Mouse (Mus musculus) hindbrain, embryonic 14.5 days (tissue): ENCODE results near the gene Bcl2a1c. TPM values are rescaled to one million over a fixed set of nuclear protein-coding genes. Genes with fewer than 3 reads are reported as not detected.
"Not testable (repeated sequence)": the region's sequence is repeated elsewhere in the genome, so short reads cannot be mapped to it uniquely, and the experiment has no call there.

Experiments used
- ATAC-seq: fragments of 200-750 bp; cut with Nextera tagmentation; 2 replicates; pipeline ENCODE4 v1.8.0; 2017; ENCODE audit warnings: moderate number of reproducible peaks, mild to moderate bottlenecking, moderate TSS enrichment, moderate library complexity; ENCODE audit not compliant: low FRiP score
- DNase-seq: peaks from one replicate; pipeline ENCODE4 v3.0.0-alpha.2; 2015; ENCODE audit warnings: low spot score
- H3K27ac ChIP-seq: fragments of 300-500 bp; sonication (generic); 2 replicates; pipeline ENCODE4 v1.5.1; 2014; ENCODE audit warnings: mild to moderate bottlenecking, moderate library complexity
- H3K27me3 ChIP-seq: fragments of 300-500 bp; sonication (generic); 2 replicates; pipeline ENCODE4 v1.6.1; 2014; ENCODE audit warnings: mild to moderate bottlenecking, low read length, mixed read lengths; ENCODE audit not compliant: control insufficient read depth, insufficient read depth
- H3K36me3 ChIP-seq: fragments of 300-500 bp; sonication (generic); replicated peaks from 2 replicates; pipeline ENCODE4 v1.6.1; 2014; ENCODE audit not compliant: control insufficient read depth, insufficient read depth
- H3K4me1 ChIP-seq: fragments of 300-500 bp; sonication (generic); replicated peaks from 2 replicates; pipeline ENCODE4 v1.6.1; 2014; ENCODE audit warnings: antibody characterized with exemption, low read length, mixed read lengths; ENCODE audit not compliant: control insufficient read depth, insufficient read depth
- H3K4me2 ChIP-seq: fragments of 300-500 bp; sonication (generic); replicated peaks from 2 replicates; pipeline ENCODE4 v1.6.1; 2014; ENCODE audit warnings: mild to moderate bottlenecking, moderate library complexity
- H3K4me3 ChIP-seq: fragments of 300-500 bp; sonication (generic); replicated peaks from 2 replicates; pipeline ENCODE4 v1.5.1; 2014; ENCODE audit warnings: mild to moderate bottlenecking, low read length
- H3K9ac ChIP-seq: fragments of 300-500 bp; sonication (generic); 2 replicates; pipeline ENCODE4 v1.6.1; 2014
- H3K9me3 ChIP-seq: fragments of 300-500 bp; sonication (generic); 2 replicates; pipeline ENCODE4 v1.6.1; 2016; ENCODE audit warnings: low read length; ENCODE audit not compliant: control insufficient read depth
- whole genome bisulfite sequencing: fragments of 180-500 bp; shearing (Covaris S2); extraction: QIAGEN DNeasy Blood & Tissue Kit; methylation state at CpG from one replicate; pipeline ENCODE4 v1.1.7; 2014; 5-methylcytosine and 5-hydroxymethylcytosine counted together
- polyA plus RNA-seq: library from polyadenylated mRNA; unstranded; fragments of >200 nt; fragmentation: Nextera tagmentation; extraction: Ambion mirVana; gene quantifications from 2 replicates; pipeline ENCODE4 v1.2.1, GENCODE M21; 2014

The Bcl2a1c gene
- polyA plus RNA-seq, 1 experiment from 2014 or later, result not detected

DNA sequence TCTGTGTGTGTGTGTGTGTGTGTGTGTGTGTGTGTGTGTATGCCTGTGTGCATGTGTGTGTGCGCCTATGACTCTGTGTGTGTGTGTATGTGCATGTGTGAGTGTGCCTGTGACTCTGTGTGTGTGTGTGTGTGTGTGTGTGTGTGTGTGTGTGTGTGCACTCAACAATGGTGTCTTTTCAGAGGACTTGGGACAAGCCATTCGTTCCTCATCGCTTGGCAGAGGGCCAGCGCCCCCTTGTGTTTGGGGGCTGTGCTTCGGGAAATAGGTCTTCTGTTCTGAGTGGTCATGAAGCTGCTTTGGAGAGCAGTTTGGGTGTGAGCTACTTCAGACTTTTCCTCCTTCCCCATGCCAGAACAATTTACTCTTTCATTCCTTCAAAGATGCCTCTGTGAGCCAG is 41.8 kb downstream of the Bcl2a1c start:
- H3K4me3 ChIP-seq, H3K9ac ChIP-seq, H3K27ac ChIP-seq, ATAC-seq, H3K27me3 ChIP-seq, H3K4me1 ChIP-seq, H3K9me3 ChIP-seq, H3K4me2 ChIP-seq, H3K36me3 ChIP-seq, DNase-seq: not testable (repeated sequence)
- WGBS, result 24% methylated on average over 5 of the region's 5 CpGs

GRCm38 (mm10) chr9:114375276-114375962 is 45.5 kb downstream of the Bcl2a1c start:
- no peak for DNase-seq
- WGBS, result 91% methylated on average over 10 of the region's 10 CpGs
- no peak overlapping the region for H3K9ac ChIP-seq
- ATAC-seq, result no peak
- H3K4me3 ChIP-seq, result no peak overlapping the region
- H3K4me2 ChIP-seq, result no peak overlapping the region
- no peaks in the 10 kb centered on the region; the same call in 1 of the 2 replicates for H3K36me3 ChIP-seq
- no peaks in the 10 kb centered on the region for H3K9me3 ChIP-seq
- H3K4me1 ChIP-seq, result no peaks in the 10 kb centered on the region
- H3K27ac ChIP-seq, result no peak overlapping the region
- H3K27me3 ChIP-seq, result no peaks in the 10 kb centered on the region

DNA sequence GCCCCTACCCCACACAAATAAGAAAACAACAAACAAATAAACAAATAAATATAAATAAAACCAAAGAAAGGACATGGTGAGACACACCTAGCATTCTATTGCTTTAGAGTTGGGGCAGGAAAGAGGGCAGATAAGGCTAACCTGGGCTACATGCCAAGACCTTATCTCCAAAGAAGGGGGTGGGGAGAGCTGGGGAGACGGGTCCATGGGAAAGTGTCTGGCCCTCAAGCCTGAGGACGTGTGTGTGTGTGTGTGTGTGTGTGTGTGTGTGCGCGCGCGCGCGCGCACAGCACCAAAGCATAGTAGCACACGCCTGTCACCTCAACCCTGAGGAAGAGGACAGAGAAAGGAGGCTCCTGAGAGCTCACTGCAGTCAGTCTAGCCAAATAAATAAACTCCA is 47.2 kb downstream of the Bcl2a1c start:
- no peak for ATAC-seq
- WGBS, result 93% methylated on average over 10 of the region's 10 CpGs
- H3K4me3 ChIP-seq, result no peak overlapping the region

DNA sequence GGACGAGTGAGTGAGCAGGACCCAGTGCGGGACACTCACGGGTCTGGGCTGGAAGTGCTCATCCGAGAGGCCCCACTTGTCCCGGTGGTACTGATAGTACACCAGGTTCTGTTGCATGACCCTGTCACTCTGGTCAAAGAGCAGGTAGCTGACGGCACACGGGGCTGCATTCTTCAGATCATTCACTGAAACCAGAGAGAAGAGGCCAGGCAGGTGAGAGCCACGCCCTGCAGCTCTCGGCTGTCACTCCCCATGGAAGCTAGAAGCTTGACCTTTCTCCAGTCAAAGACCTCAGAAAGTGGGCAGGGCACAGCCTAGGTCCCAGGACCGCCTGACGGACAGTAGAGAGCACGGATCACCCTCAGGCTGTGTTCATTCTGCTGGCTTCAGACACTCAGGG is 49.9 kb downstream of the Bcl2a1c start:
- Histone ChIP-seq H3K9ac (no peak overlapping the region), H3K27ac (no peak overlapping the region), H3K36me3 (no peaks in the 10 kb centered on the region; the same call in 1 of the 2 replicates), H3K4me1 (no peaks in the 10 kb centered on the region), H3K27me3 (no peaks in the 10 kb centered on the region), H3K4me3 (no peak overlapping the region), H3K9me3 (no peaks in the 10 kb centered on the region), H3K4me2 (no peak overlapping the region)
- DNase-seq (no peak), ATAC-seq (no peak)
- WGBS, result 90% methylated on average over 12 of the region's 12 CpGs

More for the DNA sequence above, 47.2 kb downstream of the Bcl2a1c start:
- no peak overlapping the region for H3K4me2 ChIP-seq
- no peaks in the 10 kb centered on the region for H3K4me1 ChIP-seq
- no peaks in the 10 kb centered on the region; the same call in 1 of the 2 replicates for H3K36me3 ChIP-seq
- no peaks in the 10 kb centered on the region for H3K9me3 ChIP-seq
- no peak overlapping the region for H3K27ac ChIP-seq
- DNase-seq, result no peak
- H3K27me3 ChIP-seq, result no peaks in the 10 kb centered on the region
- no peak overlapping the region for H3K9ac ChIP-seq

Other genes with a start within 250 kb of the Bcl2a1c start
- 30.7 and 31.6 TPM in 2 replicates for gene Crtap, start 60.5 kb downstream of the Bcl2a1c start, polyA plus RNA-seq
- gene Glb1, start 70.9 kb downstream of the Bcl2a1c start, polyA plus RNA-seq, result 36.2 and 38.9 TPM in 2 replicates
- gene Tmppe, start 71.0 kb downstream of the Bcl2a1c start, polyA plus RNA-seq, result 3.9 and 4.0 TPM in 2 replicates
- not detected in 2 replicates for gene Ccr4, start 174.8 kb downstream of the Bcl2a1c start, polyA plus RNA-seq
- gene C130032M10Rik, start 185.6 kb downstream of the Bcl2a1c start, polyA plus RNA-seq, result not detected in 2 replicates
- gene Trim71, start 234.2 kb downstream of the Bcl2a1c start, polyA plus RNA-seq, result 0.29 and 0.31 TPM in 2 replicates